ENCODE assay signal across 8 mouse cellular contexts in genomic region chr8:90876213-90876721, GRCm38 (mm10). TPM values are rescaled to one million over a fixed set of nuclear protein-coding genes. Genes with fewer than 3 reads are reported as not detected.
A peak's percentile ranks its signal among the peaks of the same experiment; 100 is the strongest.
DNase-seq lines count a peak whose midpoint lies in the region; ATAC-seq and TF ChIP-seq lines count a peak whose summit lies in the region.

No protein-coding gene starts in this region.

- TF ChIP-seq EP300 in CH12.LX (IDR thresholded peaks at IDR 0.05; ENCODE audit: low read length), result no peak

- H3K9ac ChIP-seq in CH12.LX (ENCODE audit: insufficient read depth, low read depth), result no peak overlapping the region
- H3K9ac ChIP-seq in forebrain, embryonic 16.5 days (replicated peaks; ENCODE audit: low read depth, low read length), result peak overlapping the region; percentile 65; the same call in 1 of the 2 replicates
- peak overlapping the region; percentile 72 for H3K9ac ChIP-seq in neural tube, embryonic 13.5 days

- WGBS in forebrain, embryonic 16.5 days, result 2% methylated on average over 12 of the region's 12 CpGs
- WGBS in neural tube, embryonic 13.5 days, result 3% methylated on average over 12 of the region's 12 CpGs

- no peak for TF ChIP-seq RAD21 in CH12.LX (IDR thresholded peaks at IDR 0.05; ENCODE audit: low read depth, low read length)

- TF ChIP-seq CTCF in CH12.LX (conservative IDR thresholded peaks at IDR 0.05 in 1 of 2, IDR thresholded peaks at IDR 0.05 in 1 of 2; ENCODE audit: low read depth in 2 of 2, low read length in 2 of 2), result no peak

- in situ Hi-C loops in CH12.LX (cut with MboI; ENCODE audit: low pct_ligation_motif_present, low pct_unique_long_range_greater_than_20kb, low sequenced_read_pairs), result no loop called here

- no peak for DNase-seq in CH12.LX (ENCODE audit: extremely low read depth)
- peak; percentile 85 for DNase-seq in heart, postnatal 25 days (ENCODE audit: low spot score)
- peak; percentile 75 for DNase-seq in layer of hippocampus, adult 11-12 months (ENCODE audit: low spot score)
- DNase-seq in lung, adult 18-20 months, result peak; percentile 76 to 79
- DNase-seq in thymus, postnatal 25 days, result peak; percentile 27

- H3K79me2 ChIP-seq in CH12.LX (replicated peaks; ENCODE audit: control insufficient read depth, extremely low read depth, insufficient read depth, poor library complexity, severe bottlenecking), result no peaks in the 10 kb centered on the region

- H3K36me3 ChIP-seq in CH12.LX (replicated peaks in 1 of 2; ENCODE audit: control insufficient read depth in 1 of 2, insufficient read depth in 1 of 2, low read length in 1 of 2), result peaks cover 4 to 17% of the 10 kb centered on the region in 2 experiments
- H3K36me3 ChIP-seq in forebrain, embryonic 16.5 days (ENCODE audit: control insufficient read depth, insufficient read depth), result no peaks in the 10 kb centered on the region
- H3K36me3 ChIP-seq in neural tube, embryonic 13.5 days, result no peaks in the 10 kb centered on the region

- H3K27ac ChIP-seq in CH12.LX (ENCODE audit: insufficient read depth, low read depth), result no peak overlapping the region
- H3K27ac ChIP-seq in brown adipose tissue, adult 24 weeks (replicated peaks; ENCODE audit: low read depth, low read length), result peak overlapping the region; percentile 78
- peak overlapping the region; percentile 69 for H3K27ac ChIP-seq in forebrain, embryonic 16.5 days (ENCODE audit: low read length)
- peak overlapping the region; percentile 93 for H3K27ac ChIP-seq in neural tube, embryonic 13.5 days (replicated peaks)

- TF ChIP-seq POLR2A in CH12.LX (IDR thresholded peaks at IDR 0.05; ENCODE audit: low read depth, low read length), result no peak

- intact Hi-C loops in heart, postnatal 25 days (cut with DNase I), result loop anchor here (2.0 kb wide), 2 partner anchors 33 to 47 kb away; partner anchors contain the start of gene Chd9

- peak overlapping the region in 1 of 3 experiments; percentile 54 for H3K4me3 ChIP-seq in CH12.LX (replicated peaks in 1 of 3; ENCODE audit: low read depth in 2 of 3, low read length in 2 of 3, poor library complexity in 1 of 3)
- H3K4me3 ChIP-seq in brown adipose tissue, adult 24 weeks (ENCODE audit: insufficient read depth, low read depth, low read length), result peak overlapping the region; percentile 54
- H3K4me3 ChIP-seq in forebrain, embryonic 16.5 days (replicated peaks; ENCODE audit: low read length), result peak overlapping the region; percentile 46
- peak overlapping the region; percentile 41; the same call in 1 of the 2 replicates for H3K4me3 ChIP-seq in neural tube, embryonic 13.5 days

- H3K27me3 ChIP-seq in CH12.LX (replicated peaks), result no peaks in the 10 kb centered on the region
- H3K27me3 ChIP-seq in forebrain, embryonic 16.5 days (replicated peaks; ENCODE audit: control insufficient read depth, insufficient read depth, low read length), result no peaks in the 10 kb centered on the region
- H3K27me3 ChIP-seq in neural tube, embryonic 13.5 days, result no peaks in the 10 kb centered on the region

- no peaks in the 10 kb centered on the region for H3K9me3 ChIP-seq in CH12.LX (replicated peaks; ENCODE audit: low read length)
- no peaks in the 10 kb centered on the region for H3K9me3 ChIP-seq in forebrain, embryonic 16.5 days (ENCODE audit: control insufficient read depth, low read length)
- no peaks in the 10 kb centered on the region for H3K9me3 ChIP-seq in neural tube, embryonic 13.5 days

- dilution Hi-C loops in CH12.LX (cut with MboI; ENCODE audit: extremely low pct_ligation_motif_present, extremely low pct_unique_long_range_greater_than_20kb, low sequenced_read_pairs), result no loop called here

- H3K4me1 ChIP-seq in CH12.LX (ENCODE audit: control insufficient read depth in 1 of 2, insufficient read depth in 2 of 2), result peaks cover 18 to 45% of the 10 kb centered on the region in 2 experiments
- H3K4me1 ChIP-seq in brown adipose tissue, adult 24 weeks (ENCODE audit: control insufficient read depth, insufficient read depth, insufficient read length, low read length), result peaks cover 7% of the 10 kb centered on the region
- H3K4me1 ChIP-seq in forebrain, embryonic 16.5 days (replicated peaks; ENCODE audit: control insufficient read depth, insufficient read depth, low read length), result peaks cover 31% of the 10 kb centered on the region
- peaks cover 44% of the 10 kb centered on the region for H3K4me1 ChIP-seq in neural tube, embryonic 13.5 days (replicated peaks)

- peak overlapping the region; percentile 80; the same call in 1 of the 2 replicates for H3K4me2 ChIP-seq in CH12.LX (ENCODE audit: insufficient read depth, low read depth, poor library complexity, severe bottlenecking)
- peak overlapping the region; percentile 91 for H3K4me2 ChIP-seq in forebrain, embryonic 16.5 days (ENCODE audit: low read length)
- peak overlapping the region; percentile 76 for H3K4me2 ChIP-seq in neural tube, embryonic 13.5 days

- peak; percentile 73 for ATAC-seq in forebrain, embryonic 16.5 days
- ATAC-seq in neural tube, embryonic 13.5 days (ENCODE audit: low read depth), result peak; percentile 51; the same call in 1 of the 2 replicates

TF ChIP-seq in CH12.LX, 34 proteins besides CTCF, POLR2A, EP300 and RAD21:
- TF ChIP-seq UBTF (IDR thresholded peaks at IDR 0.05; ENCODE audit: low read depth, low read length) (no peak), CHD2 (IDR thresholded peaks at IDR 0.05; ENCODE audit: low read length) (no peak), USF2 (conservative IDR thresholded peaks at IDR 0.05; ENCODE audit: low read depth, low read length) (no peak), TBP (conservative IDR thresholded peaks at IDR 0.05; ENCODE audit: low read depth, low read length) (no peak), SMC3 (IDR thresholded peaks at IDR 0.05; ENCODE audit: low read depth, low read length) (no peak), CHD1 (IDR thresholded peaks at IDR 0.05; ENCODE audit: low read depth, low read length) (no peak), PAX5 (IDR thresholded peaks at IDR 0.05; ENCODE audit: low read length) (no peak), MAX (IDR thresholded peaks at IDR 0.05; ENCODE audit: low read length) (no peak), E2F4 (IDR thresholded peaks at IDR 0.05; ENCODE audit: insufficient replicate concordance, low read depth, low read length) (no peak)

RNA-seq across cellular contexts. Expression of gene Chd9, which starts 48.1 kb away (rescaled TPM):
- 15.1 and 17.2 TPM in 2 replicates for total RNA-seq in CH12.LX (2012; rRNA removed)
- total RNA-seq in CH12.LX (2014; rRNA removed), result 11.8 and 12.7 TPM in 2 replicates
- 52.5 and 188 TPM in 2 replicates for polyA plus RNA-seq in CH12.LX (2012; ENCODE audit: insufficient read length, low read depth)
- 33.4 and 36.3 TPM in 2 replicates for polyA plus RNA-seq in brown adipose tissue, adult 24 weeks (2012; ENCODE audit: insufficient read depth, insufficient read length, missing spikeins)
- polyA plus RNA-seq in forebrain, embryonic 16.5 days (2015; fragmentation: Nextera tagmentation; extraction: Ambion mirVana), result 93.7 and 97.7 TPM in 2 replicates
- 10 to 100 TPM; 52.7 to 53.4 TPM for total RNA-seq in heart, postnatal 25 days (2021)
- polyA plus RNA-seq in neural tube, embryonic 13.5 days (2015; fragmentation: Nextera tagmentation; extraction: Ambion mirVana), result 78.3 and 83.7 TPM in 2 replicates

RNA-seq across cellular contexts. Expression of gene Gm19935, which starts 59.1 kb away (rescaled TPM):
- total RNA-seq in CH12.LX (2012; rRNA removed) (not detected in 2 replicates), CH12.LX (2014; rRNA removed) (not detected in 2 replicates)
- not detected in 2 replicates for polyA plus RNA-seq in CH12.LX (2012; ENCODE audit: insufficient read length, low read depth)
- not detected in 2 replicates for polyA plus RNA-seq in brown adipose tissue, adult 24 weeks (2012; ENCODE audit: insufficient read depth, insufficient read length, missing spikeins)
- polyA plus RNA-seq in forebrain, embryonic 16.5 days (2015; fragmentation: Nextera tagmentation; extraction: Ambion mirVana), result 0.58 and 0.60 TPM in 2 replicates
- not detected for total RNA-seq in heart, postnatal 25 days (2021)
- 1.7 and 2.0 TPM in 2 replicates for polyA plus RNA-seq in neural tube, embryonic 13.5 days (2015; fragmentation: Nextera tagmentation; extraction: Ambion mirVana)
